Mouse (Mus musculus) c-Kit-negative CD71-positive TER-119-positive erythroid progenitor cells, embryonic 14.5 days (primary cell): ENCODE data around the gene Dnmt3l.
"Not testable (repeated sequence)": the region's sequence is repeated elsewhere in the genome, so short reads cannot be mapped to it uniquely, and the experiment has no call there.

Experiments
- DNase-seq: peaks from one replicate; pipeline ENCODE4 v3.0.0-alpha.2; 2013; ENCODE audit warnings: low read depth, low spot score

The Dnmt3l gene

GRCm38 (mm10) chr10:78041647-78042046 is at the start of gene Dnmt3l:
Dnmt3l (plus strand) TSS chr10:78041947.
- no peak for DNase-seq

GRCm38 (mm10) chr10:77995639-77996038 is 46.1 kb upstream of the Dnmt3l start:
- no peak for DNase-seq

- no peak for DNase-seq
These were observed 41.5 kb upstream of the Dnmt3l start for GRCm38 (mm10) chr10:78000200-78000599.

GRCm38 (mm10) chr10:78001796-78002195 is 40.0 kb upstream of the Dnmt3l start:
- no peak for DNase-seq

- DNase-seq, result no peak
These were observed 39.4 kb upstream of the Dnmt3l start for GRCm38 (mm10) chr10:78002316-78002715.

GRCm38 (mm10) chr10:78004479-78005100 is 37.2 kb upstream of the Dnmt3l start:
- DNase-seq, result no peak

- DNase-seq, result no peak
These were observed 35.8 kb upstream of the Dnmt3l start for GRCm38 (mm10) chr10:78005791-78006438.

GRCm38 (mm10) chr10:78007203-78007602 is 34.5 kb upstream of the Dnmt3l start:
- DNase-seq, result no peak

- DNase-seq, result no peak
These were observed 33.6 kb upstream of the Dnmt3l start for GRCm38 (mm10) chr10:78008169-78008568.

- peak; percentile 88 for DNase-seq
These were observed 32.4 kb upstream of the Dnmt3l start for GRCm38 (mm10) chr10:78009184-78009944.

GRCm38 (mm10) chr10:78009945-78010293 is 31.8 kb upstream of the Dnmt3l start, which contains the start of gene Pfkl:
Pfkl (minus strand) TSS chr10:78010083.
- no peak for DNase-seq

GRCm38 (mm10) chr10:78010335-78010734 is 31.4 kb upstream of the Dnmt3l start:
- DNase-seq, result no peak

GRCm38 (mm10) chr10:78011116-78011515 is 30.6 kb upstream of the Dnmt3l start:
- DNase-seq, result not testable (repeated sequence)

GRCm38 (mm10) chr10:78012661-78013495 is 28.9 kb upstream of the Dnmt3l start:
- DNase-seq, result no peak

- no peak for DNase-seq
These were observed 26.3 kb upstream of the Dnmt3l start for GRCm38 (mm10) chr10:78015489-78015888.

GRCm38 (mm10) chr10:78016366-78016765 is 25.4 kb upstream of the Dnmt3l start:
- no peak for DNase-seq

- DNase-seq, result peak; percentile 76
These were observed 22.9 kb upstream of the Dnmt3l start for GRCm38 (mm10) chr10:78018797-78019203.

GRCm38 (mm10) chr10:78019291-78019690 is 22.5 kb upstream of the Dnmt3l start:
- DNase-seq, result no peak

GRCm38 (mm10) chr10:78019984-78020383 is 21.8 kb upstream of the Dnmt3l start:
- DNase-seq, result not testable (repeated sequence)

GRCm38 (mm10) chr10:78025453-78025852 is 16.3 kb upstream of the Dnmt3l start:
- DNase-seq, result not testable (repeated sequence)

- no peak for DNase-seq
These were observed 13.6 kb upstream of the Dnmt3l start for GRCm38 (mm10) chr10:78028129-78028528.

GRCm38 (mm10) chr10:78029080-78029479 is 12.7 kb upstream of the Dnmt3l start:
- DNase-seq, result no peak
